Mouse (Mus musculus): Measurements from ENCODE around the gene Nat9.

GRCm38 (mm10) chr11:115177559-115178195, 10.0 kb downstream of the Nat9 start:
- no peak for TF ChIP-seq TAL1 (IDR thresholded peaks at IDR 0.05; ENCODE audit: low read length)
- TF ChIP-seq GATA1 (IDR thresholded peaks at IDR 0.05; ENCODE audit: low read length): no peak
